Mouse (Mus musculus) liver, embryonic 13.5 days (tissue): ENCODE measurements around the gene Dap3. TPM values are rescaled to one million over a fixed set of nuclear protein-coding genes. Genes with fewer than 3 reads are reported as not detected.
"Not testable (repeated sequence)": the region's sequence is repeated elsewhere in the genome, so short reads cannot be mapped to it uniquely, and the experiment has no call there.

ENCODE experiments used
- ATAC-seq: fragments of 200-750 bp; cut with Nextera tagmentation; 2 replicates; pipeline ENCODE4 v1.8.0; 2017; ENCODE audit warnings: low read depth, mild to moderate bottlenecking, moderate number of reproducible peaks, moderate library complexity
- DNase-seq: peaks from one replicate; pipeline ENCODE4 v3.0.0; 2022
- H3K27ac ChIP-seq: fragments of 300-500 bp; sonication (generic); 2 replicates; pipeline ENCODE4 v1.5.1; 2015; ENCODE audit warnings: moderate library complexity, mild to moderate bottlenecking, inconsistent platforms
- H3K27me3 ChIP-seq: fragments of 300-500 bp; sonication (generic); 2 replicates; pipeline ENCODE4 v1.6.1; 2015; ENCODE audit warnings: mild to moderate bottlenecking, inconsistent platforms
- H3K36me3 ChIP-seq: fragments of 300-500 bp; sonication (generic); 2 replicates; pipeline ENCODE4 v1.6.1; 2015; ENCODE audit warnings: mild to moderate bottlenecking, inconsistent platforms
- H3K4me1 ChIP-seq: fragments of 300-500 bp; sonication (generic); replicated peaks from 2 replicates; pipeline ENCODE4 v1.6.1; 2015; ENCODE audit warnings: inconsistent platforms
- H3K4me2 ChIP-seq: fragments of 300-500 bp; sonication (generic); 2 replicates; pipeline ENCODE4 v1.6.1; 2015; ENCODE audit warnings: inconsistent platforms, mild to moderate bottlenecking, moderate library complexity
- H3K4me3 ChIP-seq: fragments of 300-500 bp; sonication (generic); replicated peaks from 2 replicates; pipeline ENCODE4 v1.5.1; 2015; ENCODE audit warnings: mild to moderate bottlenecking, inconsistent platforms
- H3K9ac ChIP-seq: fragments of 300-500 bp; sonication (generic); 2 replicates; pipeline ENCODE4 v1.6.1; 2015; ENCODE audit warnings: mild to moderate bottlenecking, inconsistent platforms
- H3K9me3 ChIP-seq: fragments of 300-500 bp; sonication (generic); replicated peaks from 2 replicates; pipeline ENCODE4 v1.6.1; 2016; ENCODE audit warnings: inconsistent platforms
- WGBS: fragments of 180-500 bp; shearing (Covaris S2); methylation state at CpG from one replicate; pipeline ENCODE4 v1.1.7; 2015; ENCODE audit not compliant: insufficient replicate concordance; 5-methylcytosine and 5-hydroxymethylcytosine counted together
- polyA plus RNA-seq: library from polyadenylated mRNA; unstranded; fragments of >200 nt; fragmentation: Nextera tagmentation; extraction: Ambion mirVana; gene quantifications from 2 replicates; pipeline ENCODE4 v1.2.1, GENCODE M21; 2015

Dap3 gene
- 120 and 129 TPM in 2 replicates for polyA plus RNA-seq

GRCm38 (mm10) chr3:88950576-88951326 is at the start of gene Dap3, which contains the start of gene Ash1l:
TSS of gene Dap3 (minus strand) at chr3:88951181.
TSS of gene Ash1l (plus strand) at chr3:88950622.
- H3K36me3 ChIP-seq, result no peaks in the 10 kb centered on the region
- peak; percentile 68 for ATAC-seq
- peak within 1 kb of the TSS; percentile 98 for H3K27ac ChIP-seq
- H3K4me3 ChIP-seq, result peak within 1 kb of the TSS; percentile 92
- DNase-seq, result peak; percentile 73
- peak within 1 kb of the TSS; percentile 97 for H3K9ac ChIP-seq
- peaks cover 68% of the 10 kb centered on the region for H3K4me1 ChIP-seq
- under 1% methylated on average over 43 of the region's 64 CpGs for WGBS
- H3K27me3 ChIP-seq, result no peaks in the 10 kb centered on the region
- H3K4me2 ChIP-seq, result peak within 1 kb of the TSS; percentile 85
- no peaks in the 10 kb centered on the region for H3K9me3 ChIP-seq

DNA sequence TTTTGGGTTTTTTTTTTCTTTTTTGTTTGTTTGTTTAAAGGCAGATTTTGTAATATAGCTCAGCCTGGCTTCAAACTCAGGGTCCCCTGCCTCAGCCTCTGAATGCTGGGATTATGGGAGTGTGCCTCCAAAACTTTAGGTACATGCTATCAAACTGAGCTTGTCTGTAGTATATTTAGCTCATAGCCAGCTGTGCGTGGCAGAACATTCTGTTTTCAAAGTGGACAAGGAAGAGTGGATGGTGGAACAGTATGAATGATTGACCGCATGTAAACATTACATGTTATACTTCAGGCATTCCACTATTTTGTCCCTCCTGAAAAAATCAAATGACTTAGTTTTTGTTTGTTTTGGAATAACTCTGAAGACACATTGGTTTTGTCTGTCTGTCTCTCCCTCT is 41.8 kb upstream of the Dap3 start:
- no peak overlapping the region for H3K4me3 ChIP-seq
- H3K27ac ChIP-seq, result no peak overlapping the region
- H3K4me2 ChIP-seq, result no peak overlapping the region
- no peaks in the 10 kb centered on the region for H3K4me1 ChIP-seq
- ATAC-seq (no peak), DNase-seq (no peak)
- WGBS, result 89% methylated on average over 2 of the region's 2 CpGs
- no peak overlapping the region for H3K9ac ChIP-seq
- no peaks in the 10 kb centered on the region for H3K27me3 ChIP-seq
- peaks cover 14% of the 10 kb centered on the region; the same call in 1 of the 2 replicates for H3K36me3 ChIP-seq
- H3K9me3 ChIP-seq, result no peaks in the 10 kb centered on the region

DNA sequence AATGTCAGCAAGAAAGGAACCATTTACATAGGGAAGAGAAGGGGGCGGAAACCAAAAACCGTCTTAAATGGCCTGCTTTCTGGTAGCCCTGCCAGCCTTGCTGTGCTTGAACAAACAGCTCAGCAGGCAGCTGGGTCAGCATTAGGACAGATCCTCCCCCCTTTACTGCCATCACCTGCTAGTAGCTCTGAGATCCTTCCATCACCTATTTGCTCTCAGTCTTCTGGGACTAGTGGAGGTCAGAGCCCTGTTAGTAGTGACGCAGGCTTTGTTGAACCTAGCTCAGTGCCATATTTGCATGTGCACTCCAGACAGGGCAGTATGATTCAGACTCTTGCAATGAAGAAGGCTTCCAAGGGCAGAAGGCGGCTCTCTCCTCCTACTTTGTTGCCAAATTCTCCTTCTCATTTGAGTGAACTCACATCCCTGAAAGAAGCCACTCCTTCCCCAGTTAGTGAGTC is 33.0 kb upstream of the Dap3 start:
- H3K9ac ChIP-seq, result no peak overlapping the region
- peaks cover 53% of the 10 kb centered on the region for H3K36me3 ChIP-seq
- DNase-seq (no peak), ATAC-seq (no peak)
- no peaks in the 10 kb centered on the region for H3K9me3 ChIP-seq
- H3K27ac ChIP-seq, result no peak overlapping the region
- WGBS, result 80% methylated on average over 4 of the region's 4 CpGs
- no peaks in the 10 kb centered on the region for H3K4me1 ChIP-seq
- no peak overlapping the region for H3K4me2 ChIP-seq
- H3K27me3 ChIP-seq, result no peaks in the 10 kb centered on the region
- H3K4me3 ChIP-seq, result no peak overlapping the region

GRCm38 (mm10) chr3:88981206-88982010 is 30.4 kb upstream of the Dap3 start:
- Histone ChIP-seq H3K27ac (no peak overlapping the region), H3K4me2 (no peak overlapping the region), H3K27me3 (no peaks in the 10 kb centered on the region), H3K4me3 (no peak overlapping the region), H3K36me3 (peaks cover 57% of the 10 kb centered on the region), H3K4me1 (no peaks in the 10 kb centered on the region), H3K9me3 (no peaks in the 10 kb centered on the region), H3K9ac (no peak overlapping the region)
- DNase-seq (no peak), ATAC-seq (no peak)
- 89% methylated on average over 8 of the region's 8 CpGs for WGBS

GRCm38 (mm10) chr3:88975012-88975411 is 24.0 kb upstream of the Dap3 start:
- no peak overlapping the region for H3K9ac ChIP-seq
- peaks cover 23% of the 10 kb centered on the region for H3K36me3 ChIP-seq
- no peak overlapping the region for H3K4me2 ChIP-seq
- H3K27me3 ChIP-seq, result no peaks in the 10 kb centered on the region
- no peak overlapping the region for H3K27ac ChIP-seq
- WGBS, result 82% methylated on average over 2 of the region's 2 CpGs
- no peak for ATAC-seq
- H3K4me1 ChIP-seq, result no peaks in the 10 kb centered on the region; the same call in 1 of the 2 replicates
- H3K9me3 ChIP-seq, result no peaks in the 10 kb centered on the region
- no peak for DNase-seq
- no peak overlapping the region for H3K4me3 ChIP-seq

GRCm38 (mm10) chr3:88963211-88963610 is 12.2 kb upstream of the Dap3 start:
- H3K9ac ChIP-seq, H3K4me3 ChIP-seq, DNase-seq, H3K4me1 ChIP-seq, ATAC-seq, H3K4me2 ChIP-seq, H3K9me3 ChIP-seq, H3K27ac ChIP-seq, H3K27me3 ChIP-seq: not testable (repeated sequence)
- H3K36me3 ChIP-seq, result peaks cover 18% of the 10 kb centered on the region

GRCm38 (mm10) chr3:88953736-88954135 is 2.8 kb upstream of the Dap3 start:
- Histone ChIP-seq H3K4me3 (no peak overlapping the region), H3K9me3 (no peaks in the 10 kb centered on the region), H3K36me3 (no peaks in the 10 kb centered on the region), H3K27ac (0 out of 2 replicates have a peak overlapping the region, but pooled peaks have one; percentile 19), H3K4me2 (no peak overlapping the region), H3K9ac (peak overlapping the region; percentile 38; the same call in 1 of the 2 replicates), H3K4me1 (peaks cover 59% of the 10 kb centered on the region), H3K27me3 (no peaks in the 10 kb centered on the region)
- no peak for DNase-seq
- no peak for ATAC-seq

GRCm38 (mm10) chr3:88953246-88953645 is 2.3 kb upstream of the Dap3 start:
- WGBS, result 79% methylated on average over 4 of the region's 4 CpGs
- no peak overlapping the region for H3K4me3 ChIP-seq
- no peaks in the 10 kb centered on the region for H3K36me3 ChIP-seq
- peak overlapping the region; percentile 38; the same call in 1 of the 2 replicates for H3K9ac ChIP-seq
- 0 out of 2 replicates have a peak overlapping the region, but pooled peaks have one; percentile 19 for H3K27ac ChIP-seq
- ATAC-seq (no peak), DNase-seq (no peak)
- no peak overlapping the region for H3K4me2 ChIP-seq
- H3K4me1 ChIP-seq, result peaks cover 64% of the 10 kb centered on the region
- H3K9me3 ChIP-seq, result no peaks in the 10 kb centered on the region
- H3K27me3 ChIP-seq, result no peaks in the 10 kb centered on the region

DNA sequence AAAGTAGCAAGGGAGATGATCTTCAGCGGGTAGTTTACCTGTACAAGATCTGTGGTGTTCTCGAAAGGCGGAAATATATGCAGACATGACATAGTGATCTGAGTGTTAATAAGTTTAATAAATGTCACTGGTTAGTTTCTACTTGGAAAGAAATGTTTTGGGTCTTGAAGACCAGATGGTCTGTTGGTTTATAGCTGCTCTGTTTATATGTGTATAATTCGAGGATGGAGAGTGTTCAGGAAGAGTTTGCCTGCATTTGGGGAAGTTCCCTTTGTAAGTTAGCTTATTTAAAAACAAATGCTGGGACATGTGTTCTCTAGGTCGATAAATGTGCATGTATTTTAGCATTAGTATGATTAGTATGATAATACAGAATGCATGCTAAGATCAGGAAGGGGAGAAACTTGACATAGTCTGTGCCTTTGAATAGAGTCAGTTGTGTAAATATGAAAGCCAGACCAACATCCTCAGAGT is 383 bp upstream of the Dap3 start:
- peak overlapping the region; percentile 97 for H3K9ac ChIP-seq
- no peaks in the 10 kb centered on the region for H3K27me3 ChIP-seq
- peak overlapping the region; percentile 85 for H3K4me2 ChIP-seq
- H3K9me3 ChIP-seq, result no peaks in the 10 kb centered on the region
- H3K36me3 ChIP-seq, result no peaks in the 10 kb centered on the region
- ATAC-seq, result no peak
- H3K4me1 ChIP-seq, result peaks cover 70% of the 10 kb centered on the region
- 2% methylated on average over 5 of the region's 5 CpGs for WGBS
- peak overlapping the region; percentile 92 for H3K4me3 ChIP-seq
- DNase-seq, result no peak
- H3K27ac ChIP-seq, result peak overlapping the region; percentile 98

- no peaks in the 10 kb centered on the region for H3K9me3 ChIP-seq
Observed at GRCm38 (mm10) chr3:88949786-88950575, 1.0 kb downstream of the Dap3 start.

GRCm38 (mm10) chr3:88944109-88944508 is 6.9 kb downstream of the Dap3 start:
- peaks cover 48% of the 10 kb centered on the region for H3K4me1 ChIP-seq
- H3K27me3 ChIP-seq, result no peaks in the 10 kb centered on the region
- no peak overlapping the region for H3K9ac ChIP-seq
- H3K4me3 ChIP-seq, result no peak overlapping the region
- 44% methylated on average over 4 of the region's 4 CpGs for WGBS
- H3K9me3 ChIP-seq, result no peaks in the 10 kb centered on the region
- H3K4me2 ChIP-seq, result no peak overlapping the region
- H3K36me3 ChIP-seq, result peaks cover 26% of the 10 kb centered on the region
- DNase-seq, result no peak
- no peak overlapping the region for H3K27ac ChIP-seq
- ATAC-seq, result peak; percentile 51; the same call in 1 of the 2 replicates

More at GRCm38 (mm10) chr3:88949786-88950575, 1.0 kb downstream of the Dap3 start:
- Histone ChIP-seq H3K36me3 (no peaks in the 10 kb centered on the region), H3K9ac (peak overlapping the region; percentile 97), H3K27me3 (no peaks in the 10 kb centered on the region), H3K4me3 (peak overlapping the region; percentile 92), H3K27ac (peak overlapping the region; percentile 98), H3K4me1 (peaks cover 65% of the 10 kb centered on the region), H3K4me2 (peak overlapping the region; percentile 85)
- ATAC-seq (peak; percentile 85), DNase-seq (peak; percentile 88)
- WGBS, result under 1% methylated on average over 71 of the region's 92 CpGs
